Mouse (Mus musculus) ES-Bruce4 (cell line): ENCODE data around the gene Dock6.

Experiments used
- CTCF ChIP-seq: IDR thresholded peaks from one replicate; pipeline ENCODE4 v1.8.1; 2011; ENCODE audit warnings: low read depth, low read length
- EP300 ChIP-seq: IDR thresholded peaks from 2 replicates; pipeline ENCODE4 v1.6.1; 2011; ENCODE audit warnings: low read depth, low read length; ENCODE audit not compliant: insufficient read depth

- TF ChIP-seq EP300 (no peak), CTCF (no peak)
Measured at GRCm38 (mm10) chr9:21842391-21842790, 10.0 kb downstream of the Dock6 start.
